Mouse (Mus musculus): Measurements from ENCODE around the gene Htr3b. TPM values are rescaled to one million over a fixed set of nuclear protein-coding genes. Genes with fewer than 3 reads are reported as not detected.
"Not testable (repeated sequence)": the region's sequence is repeated elsewhere in the genome, so short reads cannot be mapped to it uniquely, and the experiment has no call there.

Gene Htr3b
- not detected in 2 replicates for polyA plus RNA-seq (2016; fragmentation: Nextera tagmentation; extraction: Ambion mirVana)

DNA sequence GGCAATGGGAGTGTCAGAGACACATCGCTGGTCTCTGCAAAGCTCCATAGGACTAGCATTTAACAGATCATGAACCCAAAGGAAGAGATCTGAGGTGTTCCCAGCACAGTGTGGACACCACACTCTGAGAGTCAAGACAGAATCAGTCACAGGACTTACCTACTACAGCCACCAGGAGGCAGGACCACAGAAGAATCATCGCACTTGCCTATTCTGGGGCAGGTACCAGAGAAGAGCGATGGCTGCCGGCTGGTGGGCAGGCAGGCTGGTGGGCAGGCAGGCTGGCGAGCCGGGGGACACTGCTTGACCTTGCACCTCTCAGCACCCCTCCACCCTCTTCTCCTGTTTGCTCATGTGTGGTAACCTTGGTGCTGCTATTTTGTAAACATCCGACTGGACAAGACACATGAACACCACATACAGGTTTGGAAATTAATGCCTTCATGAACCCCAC lies at the start of gene Htr3b:
Htr3b (minus strand) TSS at position 404 of the 454 bp plus-strand sequence.
- no peaks in the 10 kb centered on the region for H3K9me3 ChIP-seq (replicated peaks)
- peaks cover 4% of the 10 kb centered on the region; the same call in 1 of the 2 replicates for H3K4me1 ChIP-seq
- no peaks in the 10 kb centered on the region for H3K36me3 ChIP-seq
- no peak for DNase-seq (ENCODE audit: low spot score)
- H3K27me3 ChIP-seq (ENCODE audit: low read depth, poor library complexity, severe bottlenecking): peaks cover 23% of the 10 kb centered on the region
- H3K4me3 ChIP-seq: no peak within 1 kb of the TSS
- WGBS: 73% methylated on average over 7 of the region's 7 CpGs
- no peak within 1 kb of the TSS for H3K27ac ChIP-seq

DNA sequence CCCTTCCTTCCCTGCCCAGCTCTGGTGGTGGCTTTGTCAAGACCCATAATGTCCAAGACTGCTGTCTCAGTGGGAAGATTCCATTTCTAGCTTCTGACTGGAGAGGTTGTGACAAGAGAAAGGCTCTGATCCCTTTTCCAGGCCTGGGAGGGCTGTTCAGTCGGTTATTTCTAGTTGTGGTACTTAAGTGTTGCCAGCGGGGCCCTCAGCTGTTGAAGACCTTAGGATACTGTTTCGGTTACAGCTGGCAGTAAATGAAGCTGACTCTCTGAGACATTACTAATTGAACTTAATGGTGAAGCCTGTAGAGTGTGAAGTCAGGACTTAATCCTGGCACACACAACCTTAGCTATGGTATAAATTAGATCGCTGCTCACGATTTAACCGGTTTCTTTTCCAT lies 34.5 kb upstream of the Htr3b start:
- Histone ChIP-seq H3K36me3 (peaks cover 58% of the 10 kb centered on the region), H3K27me3 (ENCODE audit: low read depth, poor library complexity, severe bottlenecking) (no peaks in the 10 kb centered on the region), H3K27ac (no peak overlapping the region), H3K9me3 (replicated peaks) (no peaks in the 10 kb centered on the region), H3K4me3 (no peak overlapping the region), H3K4me1 (no peaks in the 10 kb centered on the region)
- WGBS: 91% methylated on average over 6 of the region's 6 CpGs
- DNase-seq (ENCODE audit: low spot score): no peak

DNA sequence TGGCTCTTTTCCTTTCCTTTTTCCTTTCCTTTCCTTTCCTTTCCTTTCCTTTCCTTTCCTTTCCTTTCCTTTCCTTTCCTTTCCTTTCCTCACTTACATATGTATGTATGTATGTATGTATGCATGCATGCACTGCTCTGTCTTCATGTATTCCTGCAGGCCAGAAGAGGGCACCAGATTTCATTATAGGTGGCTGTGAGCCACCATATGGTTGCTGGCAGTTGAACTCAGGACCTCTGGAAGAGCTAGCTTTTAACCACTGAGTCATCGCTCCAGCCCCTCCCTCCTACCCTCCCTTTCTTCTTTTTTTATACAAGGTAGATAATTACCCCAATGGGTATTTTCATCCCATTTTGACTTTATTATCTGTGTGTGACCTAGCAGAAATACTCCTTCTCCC lies 30.9 kb upstream of the Htr3b start:
- DNase-seq (ENCODE audit: low spot score): no peak
- WGBS: 96% methylated on average over 1 of the region's 1 CpGs
- Histone ChIP-seq H3K9me3 (replicated peaks) (no peaks in the 10 kb centered on the region), H3K27me3 (ENCODE audit: low read depth, poor library complexity, severe bottlenecking) (no peaks in the 10 kb centered on the region), H3K27ac (no peak overlapping the region), H3K4me1 (no peaks in the 10 kb centered on the region), H3K36me3 (peaks cover 51% of the 10 kb centered on the region), H3K4me3 (no peak overlapping the region)

DNA sequence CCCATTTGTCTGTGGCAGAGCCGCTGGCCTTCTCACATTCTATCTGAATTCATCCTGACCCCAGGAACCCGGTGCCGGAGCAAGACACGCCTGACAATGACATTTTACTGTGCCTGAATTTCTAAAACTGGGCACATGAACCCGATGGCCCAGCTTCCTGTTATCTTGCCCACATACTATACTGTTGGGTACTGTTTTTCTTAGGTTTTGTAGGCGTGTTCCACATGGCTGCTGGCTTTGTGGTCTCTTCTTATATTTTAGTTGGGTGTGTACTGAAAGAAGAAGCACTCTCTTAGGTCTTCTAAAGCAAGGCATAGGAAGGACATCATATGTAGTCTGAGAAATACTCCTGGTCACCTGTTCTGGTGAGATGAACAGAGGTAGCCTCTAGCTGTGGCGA lies 30.0 kb upstream of the Htr3b start:
- WGBS: 96% methylated on average over 7 of the region's 7 CpGs
- H3K27ac ChIP-seq: no peak overlapping the region
- no peak for DNase-seq (ENCODE audit: low spot score)
- peaks cover 47% of the 10 kb centered on the region for H3K36me3 ChIP-seq
- no peaks in the 10 kb centered on the region for H3K9me3 ChIP-seq (replicated peaks)
- H3K4me3 ChIP-seq: no peak overlapping the region
- H3K4me1 ChIP-seq: no peaks in the 10 kb centered on the region
- H3K27me3 ChIP-seq (ENCODE audit: low read depth, poor library complexity, severe bottlenecking): no peaks in the 10 kb centered on the region

DNA sequence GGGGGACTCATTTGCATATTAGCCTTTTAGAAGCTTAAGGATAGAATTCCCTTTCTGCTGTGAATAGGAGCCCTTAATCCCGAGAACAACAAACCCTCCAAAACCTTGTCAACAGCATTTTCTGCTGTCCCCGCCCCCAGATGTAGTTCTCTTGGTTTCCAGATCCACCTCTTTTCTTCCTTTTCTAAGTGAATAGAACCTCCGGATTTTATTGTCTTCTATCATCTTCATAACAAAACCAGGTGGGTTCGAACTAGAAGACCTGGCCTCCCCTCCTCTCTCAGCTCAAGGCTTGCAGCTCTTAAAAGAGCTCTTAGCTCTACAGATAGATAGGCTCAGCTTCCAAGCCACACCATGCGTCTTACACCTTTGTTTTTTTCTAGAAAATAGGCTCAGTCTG lies 26.9 kb upstream of the Htr3b start:
- no peak overlapping the region for H3K27ac ChIP-seq
- H3K4me1 ChIP-seq: peaks cover 20% of the 10 kb centered on the region
- H3K9me3 ChIP-seq (replicated peaks): no peaks in the 10 kb centered on the region
- H3K4me3 ChIP-seq: no peak overlapping the region
- peaks cover 46% of the 10 kb centered on the region for H3K36me3 ChIP-seq
- H3K27me3 ChIP-seq (ENCODE audit: low read depth, poor library complexity, severe bottlenecking): no peaks in the 10 kb centered on the region
- no peak for DNase-seq (ENCODE audit: low spot score)
- WGBS: 79% methylated on average over 5 of the region's 5 CpGs

DNA sequence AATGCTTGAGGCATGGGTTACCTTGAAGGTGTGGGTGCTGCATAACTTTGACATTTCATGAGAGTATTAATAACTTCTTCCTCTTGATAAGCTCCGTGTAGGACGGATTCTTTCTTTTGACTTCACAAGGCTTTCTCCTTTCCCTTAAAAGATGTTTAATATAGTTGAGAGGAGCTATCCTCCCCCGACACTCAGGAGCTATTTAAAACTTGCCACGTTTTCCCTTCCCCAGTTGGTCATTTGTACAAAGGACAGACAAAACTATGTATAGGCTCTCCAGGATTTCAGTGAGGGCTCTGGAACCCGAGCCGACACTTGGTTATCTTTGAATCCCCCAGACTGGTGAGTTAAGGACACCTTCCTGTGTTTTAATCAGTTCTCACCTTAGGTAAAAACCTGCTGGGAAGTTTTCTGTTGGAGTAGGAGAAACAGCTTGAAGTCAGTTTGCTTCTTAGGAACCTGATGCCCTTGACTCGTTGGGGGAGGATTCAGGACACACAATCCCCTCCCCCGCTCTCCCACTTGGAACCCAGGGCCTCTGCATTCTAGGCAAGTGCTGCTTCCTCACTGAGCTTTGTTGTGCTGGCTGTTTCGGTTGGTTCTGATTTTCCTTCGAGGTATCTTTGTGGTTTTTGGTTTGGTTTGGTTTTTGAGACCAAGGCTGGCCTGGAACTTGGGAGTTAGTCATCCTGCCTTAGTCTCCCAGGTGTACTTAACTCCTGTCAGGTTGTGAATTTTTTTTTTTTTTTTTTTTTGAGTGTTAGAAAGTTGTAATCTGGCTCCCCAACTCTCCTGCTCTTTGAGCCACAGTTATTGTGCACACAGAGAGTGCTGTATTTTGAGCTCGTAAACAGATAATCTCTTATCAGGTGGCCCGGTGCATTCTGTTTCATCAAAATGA lies 22.7 kb upstream of the Htr3b start:
- peak; percentile 41 for DNase-seq (ENCODE audit: low spot score)
- WGBS: 28% methylated on average over 12 of the region's 12 CpGs
- Histone ChIP-seq H3K36me3 (peaks cover 27% of the 10 kb centered on the region), H3K27me3 (ENCODE audit: low read depth, poor library complexity, severe bottlenecking) (no peaks in the 10 kb centered on the region), H3K4me1 (peaks cover 35% of the 10 kb centered on the region), H3K9me3 (replicated peaks) (no peaks in the 10 kb centered on the region), H3K27ac (no peak overlapping the region), H3K4me3 (peak overlapping the region; percentile 33)

DNA sequence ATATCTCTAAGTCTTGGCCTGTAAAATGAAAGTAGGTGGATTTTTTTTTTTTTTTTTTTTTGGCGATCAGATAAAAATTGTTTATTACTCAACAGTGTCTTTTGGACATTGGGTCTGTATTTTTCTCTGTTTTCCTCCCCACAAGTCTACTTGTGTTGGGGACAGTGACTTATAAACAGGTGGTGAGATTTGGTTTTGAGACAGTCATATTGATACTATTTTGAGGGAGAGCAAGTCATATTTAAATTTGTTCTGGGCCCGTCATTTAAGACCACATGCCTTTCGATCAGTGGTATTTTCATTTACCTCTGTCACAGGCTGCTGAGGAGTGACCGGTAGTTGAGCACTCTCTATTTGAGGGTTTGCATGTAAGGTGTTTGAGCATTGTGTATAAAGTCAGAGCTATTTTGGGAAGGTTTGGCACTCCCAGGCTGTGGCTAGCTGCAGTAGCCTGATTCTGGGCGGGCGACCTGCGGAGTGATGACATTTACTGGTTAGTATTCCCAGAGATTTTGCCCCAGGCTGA lies 21.9 kb upstream of the Htr3b start:
- DNase-seq (ENCODE audit: low spot score): peak; percentile 38
- H3K36me3 ChIP-seq: peaks cover 22% of the 10 kb centered on the region
- peak overlapping the region; percentile 84 for H3K4me3 ChIP-seq
- no peaks in the 10 kb centered on the region for H3K27me3 ChIP-seq (ENCODE audit: low read depth, poor library complexity, severe bottlenecking)
- 19% methylated on average over 7 of the region's 7 CpGs for WGBS
- peaks cover 35% of the 10 kb centered on the region for H3K4me1 ChIP-seq
- H3K9me3 ChIP-seq (replicated peaks): no peaks in the 10 kb centered on the region
- no peak overlapping the region for H3K27ac ChIP-seq

DNA sequence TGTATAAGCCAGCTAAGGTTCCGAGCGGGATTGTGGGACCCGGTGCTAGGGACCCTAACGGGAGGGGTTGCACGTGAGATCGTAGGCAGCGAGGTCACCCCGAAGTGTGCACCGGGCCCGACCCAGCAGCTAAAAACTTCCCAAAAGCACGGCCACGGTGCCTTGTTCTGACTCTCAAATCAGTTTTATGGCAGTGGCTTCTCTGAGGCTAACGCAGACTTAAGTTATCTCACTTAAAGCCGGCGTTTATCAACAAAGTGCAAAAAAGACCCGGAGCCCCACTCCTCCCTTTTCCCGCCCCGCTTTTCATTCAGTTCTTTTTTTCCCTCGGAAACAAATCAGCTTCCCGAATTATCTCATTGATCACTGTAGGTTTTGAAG lies 20.9 kb upstream of the Htr3b start:
- Histone ChIP-seq H3K36me3 (peaks cover 18% of the 10 kb centered on the region), H3K27ac (peak overlapping the region; percentile 90), H3K9me3 (replicated peaks) (no peaks in the 10 kb centered on the region), H3K4me3 (peak overlapping the region; percentile 84), H3K27me3 (ENCODE audit: low read depth, poor library complexity, severe bottlenecking) (no peaks in the 10 kb centered on the region), H3K4me1 (peaks cover 35% of the 10 kb centered on the region)
- WGBS: under 1% methylated on average over 20 of the region's 20 CpGs
- no peak for DNase-seq (ENCODE audit: low spot score)

DNA sequence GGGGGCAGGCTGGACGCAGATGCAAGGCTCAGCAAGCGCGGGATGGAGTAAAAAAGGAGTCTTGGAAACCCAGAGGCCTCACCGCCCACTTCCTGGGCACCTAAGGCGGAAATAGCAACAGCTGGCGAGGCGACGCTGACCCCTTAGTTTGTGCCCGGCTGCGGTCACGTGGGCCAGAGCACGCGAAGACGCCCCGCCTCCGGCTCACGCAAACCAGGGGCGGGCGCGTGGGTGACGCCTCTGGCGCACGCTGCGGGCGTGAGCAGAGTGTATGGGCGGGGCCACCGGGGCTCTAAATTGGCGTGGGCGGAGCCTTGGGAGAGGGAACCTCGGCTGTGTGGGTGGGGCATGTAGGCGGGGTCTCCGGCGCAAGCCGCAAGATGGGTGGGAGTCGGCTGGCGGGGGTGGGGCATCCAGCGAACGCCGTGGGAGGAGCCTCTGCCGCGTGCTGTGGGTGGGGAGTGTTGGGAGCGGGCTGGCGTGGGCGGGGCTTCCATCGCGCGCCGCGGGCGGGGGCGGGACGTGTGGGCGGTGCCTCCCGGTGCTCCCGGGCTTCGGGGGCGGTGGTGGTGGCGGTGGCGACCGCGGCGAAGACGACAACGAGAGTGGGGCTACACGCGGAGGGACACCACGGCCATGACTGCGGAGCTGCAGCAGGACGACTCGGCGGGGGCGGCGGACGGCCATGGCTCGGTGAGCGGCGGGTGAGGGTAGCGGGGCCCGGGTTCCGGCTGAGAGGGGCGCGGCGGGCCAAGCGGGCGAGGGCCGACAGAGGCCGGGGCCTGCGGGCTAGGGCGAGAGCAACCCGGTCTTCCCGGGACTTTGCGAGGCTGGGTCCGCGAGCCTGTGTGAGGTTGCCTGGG lies 20.3 kb upstream of the Htr3b start, which contains the start of gene Usp28:
Usp28 (plus strand) TSS at position 531 of the 863 bp plus-strand sequence.
- peak; percentile 99 for DNase-seq (ENCODE audit: low spot score)
- Histone ChIP-seq H3K27ac (peak within 1 kb of the TSS; percentile 90), H3K4me1 (peaks cover 35% of the 10 kb centered on the region), H3K27me3 (ENCODE audit: low read depth, poor library complexity, severe bottlenecking) (no peaks in the 10 kb centered on the region), H3K4me3 (peak within 1 kb of the TSS; percentile 84), H3K36me3 (peaks cover 15% of the 10 kb centered on the region), H3K9me3 (replicated peaks) (no peaks in the 10 kb centered on the region)
- WGBS: under 1% methylated on average over 94 of the region's 94 CpGs

DNA sequence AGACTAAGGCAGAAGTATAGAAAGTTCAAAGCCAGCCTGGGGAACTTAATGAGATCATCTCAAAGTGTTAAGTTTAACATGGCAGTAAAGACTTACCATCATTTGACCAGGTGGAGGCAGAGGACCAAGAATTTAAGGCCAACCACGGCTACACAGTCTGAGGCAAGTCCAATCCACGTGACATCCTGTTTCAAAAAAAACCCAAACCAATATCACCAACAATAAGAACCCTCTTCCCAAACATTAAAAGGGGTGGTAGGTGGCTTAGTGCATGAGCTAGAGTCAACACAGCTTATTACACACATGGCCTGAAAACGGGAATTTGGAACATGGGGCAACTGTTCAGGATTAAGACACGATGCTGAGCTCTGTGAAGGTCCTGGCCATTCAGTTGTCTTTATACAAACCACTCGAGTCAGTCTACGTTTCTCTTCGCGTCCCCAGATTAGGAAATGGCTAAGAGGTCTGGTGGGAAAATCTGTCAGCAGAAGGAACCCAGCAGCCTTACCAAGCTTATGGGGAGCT lies 19.6 kb upstream of the Htr3b start:
- Histone ChIP-seq H3K27ac (peak overlapping the region; percentile 90), H3K9me3 (replicated peaks) (no peaks in the 10 kb centered on the region), H3K4me1 (peaks cover 35% of the 10 kb centered on the region), H3K4me3 (peak overlapping the region; percentile 84), H3K36me3 (peaks cover 9% of the 10 kb centered on the region; the same call in 1 of the 2 replicates), H3K27me3 (ENCODE audit: low read depth, poor library complexity, severe bottlenecking) (no peaks in the 10 kb centered on the region)
- WGBS: 43% methylated on average over 8 of the region's 8 CpGs
- no peak for DNase-seq (ENCODE audit: low spot score)

DNA sequence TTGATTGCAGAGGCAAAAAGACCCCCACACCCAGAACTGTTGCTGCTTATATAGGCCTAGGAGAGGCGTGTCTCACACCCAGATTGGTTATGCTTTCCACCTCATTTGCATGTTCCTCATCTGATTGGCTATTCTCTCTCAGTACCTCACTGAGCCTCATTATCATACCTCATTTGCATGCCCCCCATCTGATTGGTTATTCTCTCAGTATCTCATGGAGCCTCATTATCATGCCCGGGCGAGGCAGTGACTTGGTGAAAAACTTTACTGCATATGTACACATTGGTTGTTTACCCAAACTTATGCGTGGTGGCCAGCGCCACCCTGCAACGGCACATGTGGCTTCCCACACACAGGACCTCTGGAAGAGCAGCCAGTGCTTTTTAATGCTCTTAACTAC lies 19.0 kb upstream of the Htr3b start:
- peak overlapping the region; percentile 84 for H3K4me3 ChIP-seq
- H3K9me3 ChIP-seq (replicated peaks); H3K27ac ChIP-seq; H3K36me3 ChIP-seq; DNase-seq (ENCODE audit: low spot score); H3K27me3 ChIP-seq (ENCODE audit: low read depth, poor library complexity, severe bottlenecking): not testable (repeated sequence)
- WGBS: 95% methylated on average over 6 of the region's 6 CpGs
- peaks cover 35% of the 10 kb centered on the region for H3K4me1 ChIP-seq

DNA sequence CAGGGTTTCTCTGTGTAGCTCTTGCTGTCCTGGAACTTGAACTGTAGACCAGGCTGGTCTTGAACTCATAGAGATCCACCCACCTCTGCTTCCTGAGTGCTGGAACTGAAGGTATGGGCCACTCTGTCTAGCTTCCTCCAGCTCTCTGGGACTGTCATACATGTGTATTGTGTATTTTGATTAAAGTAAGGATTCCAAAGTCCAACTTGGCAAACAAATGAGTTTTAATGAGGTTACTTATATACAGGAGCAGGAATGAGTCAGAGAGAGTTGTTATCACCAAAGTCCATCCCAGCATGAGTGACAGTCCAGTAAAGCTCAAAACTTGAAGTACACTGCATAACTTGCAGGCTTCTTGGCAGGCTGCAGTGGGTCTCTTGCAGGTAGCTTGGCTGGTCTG lies 17.0 kb upstream of the Htr3b start:
- no peak for DNase-seq (ENCODE audit: low spot score)
- H3K4me1 ChIP-seq: peaks cover 16% of the 10 kb centered on the region
- no peaks in the 10 kb centered on the region for H3K9me3 ChIP-seq (replicated peaks)
- no peak overlapping the region for H3K4me3 ChIP-seq
- no peaks in the 10 kb centered on the region for H3K27me3 ChIP-seq (ENCODE audit: low read depth, poor library complexity, severe bottlenecking)
- H3K27ac ChIP-seq: no peak overlapping the region
- H3K36me3 ChIP-seq: 0 out of 2 replicates have a peak, but pooled peaks cover 6% of the 10 kb centered on the region
